Mouse (Mus musculus): Measurements from ENCODE around the gene Srr. TPM values are rescaled to one million over a fixed set of nuclear protein-coding genes. Genes with fewer than 3 reads are reported as not detected.

Srr gene
- polyA plus RNA-seq, 1 experiment from 2014 or later = 17.7 TPM

DNA sequence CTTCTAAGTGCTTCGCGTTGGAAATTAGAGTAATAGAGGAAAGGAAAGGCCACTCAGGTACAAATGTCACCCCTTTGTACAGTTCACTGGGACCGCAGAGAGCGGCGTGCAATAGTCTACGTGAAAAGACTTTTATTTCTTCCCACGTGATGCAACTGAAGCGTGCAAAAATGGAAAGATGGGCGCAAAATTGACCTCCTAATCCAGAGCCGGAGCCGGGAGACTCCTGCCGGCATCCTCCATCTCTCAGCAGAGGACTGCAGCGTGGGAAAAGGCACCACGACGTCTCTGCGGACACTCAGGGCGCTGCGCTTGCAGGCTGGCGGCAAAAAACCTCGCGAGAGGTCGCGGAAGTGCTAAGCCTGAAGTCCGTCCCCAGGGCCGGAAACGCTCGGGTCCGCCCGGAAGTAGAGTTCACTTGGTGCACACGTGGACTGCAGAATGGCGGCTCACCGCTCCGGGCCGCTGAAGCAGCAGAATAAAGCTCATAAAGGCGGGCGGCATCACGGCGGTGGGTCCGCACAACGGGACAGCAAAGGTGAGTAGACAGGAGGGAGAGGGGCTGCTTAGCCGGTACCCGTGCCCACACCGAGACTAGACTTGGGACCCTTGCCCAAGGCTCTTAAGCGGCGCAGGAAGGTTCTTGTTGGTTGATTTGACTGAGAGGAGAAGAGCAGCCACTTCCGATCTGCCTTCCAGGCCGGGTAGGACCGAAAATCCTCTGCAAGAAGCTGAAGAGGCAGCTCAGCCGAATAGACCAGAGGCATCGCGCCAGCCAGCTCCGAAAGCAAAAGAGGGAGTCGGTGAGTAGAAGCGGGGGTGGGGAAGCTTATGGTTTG, 27.9 kb downstream of the Srr start, which contains the start of gene Tsr1:
TSS of gene Tsr1 (plus strand) at position 394 of the 839 bp plus-strand sequence.
- Histone ChIP-seq H3K36me3 (replicated peaks) (peaks cover 37% of the 10 kb centered on the region), H3K27me3 (replicated peaks; ENCODE audit: low read depth, poor library complexity, severe bottlenecking) (no peaks in the 10 kb centered on the region), H3K4me1 (peaks cover 25% of the 10 kb centered on the region), H3K4me3 (peak within 1 kb of the TSS; percentile 93), H3K27ac (replicated peaks) (peak within 1 kb of the TSS; percentile 88), H3K9me3 (no peaks in the 10 kb centered on the region)
- DNase-seq (ENCODE audit: low spot score) = peak; percentile 93
- under 1% methylated on average over 54 of the region's 54 CpGs for WGBS

GRCm38 (mm10) chr11:74896901-74897677, 28.7 kb downstream of the Srr start, which contains the start of gene Sgsm2:
Sgsm2 (minus strand) TSS chr11:74897060.
- Histone ChIP-seq H3K9me3 (no peaks in the 10 kb centered on the region), H3K4me3 (peak within 1 kb of the TSS; percentile 93)
- under 1% methylated on average over 74 of the region's 74 CpGs for WGBS

DNA sequence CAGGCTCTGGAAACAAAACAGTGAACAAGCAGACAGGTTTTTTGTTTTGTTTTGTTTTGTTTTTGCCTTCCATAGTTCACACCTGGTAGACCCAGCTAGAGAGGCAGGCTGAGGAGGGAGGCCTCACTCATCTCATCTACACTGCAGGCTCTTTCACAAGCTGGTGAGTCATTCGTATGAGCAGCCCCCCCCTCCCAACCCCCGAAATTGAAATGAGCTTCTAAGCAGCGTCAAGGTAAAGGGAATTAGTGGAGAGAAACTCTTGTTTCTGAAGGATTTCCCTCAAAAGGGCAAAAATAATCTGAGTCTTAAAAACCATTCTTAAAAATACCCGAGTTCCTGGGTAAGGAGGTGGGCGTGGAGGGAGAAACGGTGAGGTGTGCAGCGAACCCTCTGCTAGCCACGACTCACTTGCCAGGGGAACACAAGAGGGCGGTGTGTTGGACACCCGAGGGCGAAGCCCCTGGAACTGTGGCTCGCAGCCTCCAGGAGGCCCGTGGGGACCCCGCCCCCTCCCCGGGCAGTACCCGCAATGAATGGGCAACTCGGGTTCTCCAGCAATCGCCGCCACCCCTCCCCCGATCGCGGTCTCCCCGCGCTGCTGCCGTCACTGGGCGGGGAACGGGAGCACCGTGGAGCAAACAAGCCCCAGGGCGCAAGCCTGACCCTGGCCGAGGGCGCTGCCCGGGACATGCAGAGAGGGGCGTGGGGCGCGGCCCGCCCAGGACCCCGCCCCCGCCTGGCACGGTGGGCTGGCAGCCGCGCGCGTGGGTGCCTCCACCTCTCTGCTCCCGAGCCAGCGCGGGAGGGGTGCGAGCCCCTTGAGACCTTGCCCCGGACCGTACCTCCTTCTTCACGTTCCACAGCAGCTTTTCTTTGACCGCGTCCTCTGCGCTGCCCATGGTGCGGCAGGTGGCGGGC, 29.5 kb downstream of the Srr start:
- H3K36me3 ChIP-seq (replicated peaks) = peaks cover 25% of the 10 kb centered on the region
- peak; percentile 72 for DNase-seq (ENCODE audit: low spot score)
- no peaks in the 10 kb centered on the region for H3K9me3 ChIP-seq
- WGBS = 2% methylated on average over 55 of the region's 55 CpGs
- peak overlapping the region; percentile 93 for H3K4me3 ChIP-seq
- peaks cover 25% of the 10 kb centered on the region for H3K4me1 ChIP-seq
- no peaks in the 10 kb centered on the region for H3K27me3 ChIP-seq (replicated peaks; ENCODE audit: low read depth, poor library complexity, severe bottlenecking)
- H3K27ac ChIP-seq (replicated peaks) = peak overlapping the region; percentile 88

More at GRCm38 (mm10) chr11:74896901-74897677, 28.7 kb downstream of the Srr start, which contains the start of gene Sgsm2:
- peaks cover 25% of the 10 kb centered on the region for H3K4me1 ChIP-seq
- H3K27ac ChIP-seq (replicated peaks) = peak within 1 kb of the TSS; percentile 88
- H3K36me3 ChIP-seq (replicated peaks) = peaks cover 29% of the 10 kb centered on the region
- peak; percentile 85 for DNase-seq (ENCODE audit: low spot score)
- H3K27me3 ChIP-seq (replicated peaks; ENCODE audit: low read depth, poor library complexity, severe bottlenecking) = no peaks in the 10 kb centered on the region

DNA sequence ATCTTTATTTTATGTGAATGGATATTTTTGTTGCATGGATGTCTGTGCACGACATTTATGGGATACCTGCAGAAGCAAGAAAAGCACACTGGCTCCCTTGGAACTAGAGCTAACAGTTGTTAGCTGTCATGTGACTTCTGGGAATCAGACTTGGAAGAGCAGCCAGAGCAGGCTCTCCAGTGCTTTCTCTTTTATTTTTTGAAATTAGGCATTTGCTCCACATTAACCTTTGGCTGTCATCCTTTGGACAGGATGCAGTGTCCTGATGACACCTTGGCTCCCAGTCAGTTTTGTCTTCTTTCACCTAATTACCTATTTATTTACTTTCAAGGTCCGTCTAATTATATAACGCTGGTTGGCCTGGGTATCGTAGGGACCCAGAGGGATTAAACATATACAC, 31.1 kb downstream of the Srr start:
- no peak for DNase-seq (ENCODE audit: low spot score)
- WGBS = 88% methylated on average over 4 of the region's 4 CpGs
- no peaks in the 10 kb centered on the region for H3K9me3 ChIP-seq
- peaks cover 8% of the 10 kb centered on the region for H3K36me3 ChIP-seq (replicated peaks)
- H3K4me1 ChIP-seq = peaks cover 25% of the 10 kb centered on the region
- H3K27me3 ChIP-seq (replicated peaks; ENCODE audit: low read depth, poor library complexity, severe bottlenecking) = no peaks in the 10 kb centered on the region
- no peak overlapping the region for H3K4me3 ChIP-seq
- no peak overlapping the region for H3K27ac ChIP-seq (replicated peaks)

- H3K27ac ChIP-seq (replicated peaks) = no peak overlapping the region
- no peaks in the 10 kb centered on the region for H3K4me1 ChIP-seq
- H3K9me3 ChIP-seq = no peaks in the 10 kb centered on the region
- H3K36me3 ChIP-seq (replicated peaks) = peaks cover 9% of the 10 kb centered on the region
- H3K4me3 ChIP-seq = no peak overlapping the region
- no peak for DNase-seq (ENCODE audit: low spot score)
- H3K27me3 ChIP-seq (replicated peaks; ENCODE audit: low read depth, poor library complexity, severe bottlenecking) = no peaks in the 10 kb centered on the region
- 96% methylated on average over 10 of the region's 10 CpGs for WGBS
These were observed 42.6 kb downstream of the Srr start for GRCm38 (mm10) chr11:74883098-74883497.

GRCm38 (mm10) chr11:74881979-74882378, 43.8 kb downstream of the Srr start:
- 81% methylated on average over 14 of the region's 14 CpGs for WGBS
- Histone ChIP-seq H3K4me1 (peaks cover 3% of the 10 kb centered on the region), H3K9me3 (no peaks in the 10 kb centered on the region), H3K4me3 (no peak overlapping the region), H3K27ac (replicated peaks) (no peak overlapping the region), H3K27me3 (replicated peaks; ENCODE audit: low read depth, poor library complexity, severe bottlenecking) (no peaks in the 10 kb centered on the region), H3K36me3 (replicated peaks) (peaks cover 9% of the 10 kb centered on the region)
- no peak for DNase-seq (ENCODE audit: low spot score)

DNA sequence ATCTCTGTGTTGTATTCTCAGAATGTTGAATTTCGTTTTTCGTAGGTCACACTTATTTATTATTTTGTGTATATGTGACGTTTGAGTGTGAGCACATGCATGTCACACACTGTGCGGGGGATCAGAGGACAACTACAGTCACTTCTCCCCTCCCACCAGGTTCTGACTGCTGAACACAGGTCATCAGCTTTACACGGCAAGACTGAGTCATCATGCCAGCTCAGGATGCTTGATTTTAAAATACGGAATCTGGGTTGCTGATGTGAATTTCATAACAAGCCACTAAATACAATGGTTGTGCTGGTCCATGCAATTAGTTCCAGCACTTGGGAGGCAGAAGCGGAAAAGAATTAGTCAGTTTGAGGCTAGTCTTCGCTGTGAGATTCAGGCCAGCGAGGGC, 44.7 kb downstream of the Srr start:
- peaks cover 11% of the 10 kb centered on the region for H3K4me1 ChIP-seq
- no peak for DNase-seq (ENCODE audit: low spot score)
- WGBS = 91% methylated on average over 9 of the region's 9 CpGs

GRCm38 (mm10) chr11:74876801-74877200, 48.9 kb downstream of the Srr start:
- no peak overlapping the region; the same call in 1 of the 2 replicates for H3K27ac ChIP-seq (replicated peaks)
- no peaks in the 10 kb centered on the region for H3K36me3 ChIP-seq (replicated peaks)
- no peaks in the 10 kb centered on the region for H3K27me3 ChIP-seq (replicated peaks; ENCODE audit: low read depth, poor library complexity, severe bottlenecking)
- WGBS = 3% methylated on average over 9 of the region's 9 CpGs
- DNase-seq (ENCODE audit: low spot score) = peak; percentile 72
- no peaks in the 10 kb centered on the region for H3K9me3 ChIP-seq
- peak overlapping the region; percentile 14; the same call in 1 of the 2 replicates for H3K4me3 ChIP-seq
- H3K4me1 ChIP-seq = peaks cover 23% of the 10 kb centered on the region

More for the DNA sequence above, 44.7 kb downstream of the Srr start:
- H3K27ac ChIP-seq (replicated peaks) = no peak overlapping the region
- H3K36me3 ChIP-seq (replicated peaks) = peaks cover 9% of the 10 kb centered on the region
- no peak overlapping the region for H3K4me3 ChIP-seq
- H3K27me3 ChIP-seq (replicated peaks; ENCODE audit: low read depth, poor library complexity, severe bottlenecking) = no peaks in the 10 kb centered on the region
- no peaks in the 10 kb centered on the region for H3K9me3 ChIP-seq

GRCm38 (mm10) chr11:74874630-74875029, 51.1 kb downstream of the Srr start:
- Histone ChIP-seq H3K4me1 (peaks cover 29% of the 10 kb centered on the region), H3K4me3 (no peak overlapping the region), H3K27ac (replicated peaks) (peak overlapping the region; percentile 21; the same call in 1 of the 2 replicates), H3K36me3 (replicated peaks) (no peaks in the 10 kb centered on the region), H3K27me3 (replicated peaks; ENCODE audit: low read depth, poor library complexity, severe bottlenecking) (no peaks in the 10 kb centered on the region), H3K9me3 (no peaks in the 10 kb centered on the region)
- no peak for DNase-seq (ENCODE audit: low spot score)
- WGBS = 59% methylated on average over 3 of the region's 3 CpGs

DNA sequence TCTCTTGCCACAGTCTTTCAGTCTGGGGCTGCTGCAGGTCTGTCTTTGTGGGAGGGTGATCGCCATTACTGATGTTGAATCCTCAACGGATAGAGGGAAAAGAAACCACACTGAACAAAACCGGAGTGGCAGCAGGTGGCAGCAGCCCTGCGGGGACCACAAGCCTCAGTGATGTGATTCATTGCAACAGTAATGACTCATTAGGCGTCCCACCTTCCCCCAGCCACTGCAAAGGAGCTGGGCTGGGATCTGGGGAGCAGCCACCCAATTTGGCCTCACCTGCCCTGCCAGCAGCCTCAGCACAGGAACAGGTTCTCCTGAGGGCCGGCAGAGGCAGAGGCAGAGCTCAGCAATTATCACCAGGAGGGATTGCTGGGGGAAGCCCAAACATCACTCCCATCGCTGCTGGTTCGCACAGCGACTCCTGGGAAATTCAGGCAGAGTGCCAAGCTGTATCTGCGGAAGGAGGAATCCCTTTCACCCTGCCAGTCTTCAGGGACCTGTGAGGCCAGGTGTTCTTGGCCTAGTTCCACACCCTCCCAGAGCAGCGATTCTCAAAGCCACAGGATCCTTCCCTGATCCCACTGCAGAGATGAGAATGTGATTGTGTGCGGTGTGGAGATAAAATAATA, 54.6 kb downstream of the Srr start:
- no peak overlapping the region for H3K27ac ChIP-seq (replicated peaks)
- H3K27me3 ChIP-seq (replicated peaks; ENCODE audit: low read depth, poor library complexity, severe bottlenecking) = no peaks in the 10 kb centered on the region
- no peak for DNase-seq (ENCODE audit: low spot score)
- H3K4me1 ChIP-seq = peaks cover 18% of the 10 kb centered on the region
- no peaks in the 10 kb centered on the region for H3K9me3 ChIP-seq
- peaks cover 22% of the 10 kb centered on the region for H3K36me3 ChIP-seq (replicated peaks)
- H3K4me3 ChIP-seq = no peak overlapping the region
- 39% methylated on average over 12 of the region's 12 CpGs for WGBS

- Histone ChIP-seq H3K4me1 (peaks cover 18% of the 10 kb centered on the region), H3K27ac (replicated peaks) (no peak overlapping the region), H3K9me3 (no peaks in the 10 kb centered on the region), H3K4me3 (no peak overlapping the region), H3K36me3 (replicated peaks) (peaks cover 22% of the 10 kb centered on the region), H3K27me3 (replicated peaks; ENCODE audit: low read depth, poor library complexity, severe bottlenecking) (no peaks in the 10 kb centered on the region)
- DNase-seq (ENCODE audit: low spot score) = no peak
- WGBS = 72% methylated on average over 4 of the region's 4 CpGs
These were observed 55.2 kb downstream of the Srr start for GRCm38 (mm10) chr11:74870544-74870943.

Data from embryonic facial prominence, embryonic 10.5 days (tissue).